Mouse (Mus musculus) cortical plate, adult 2 months (tissue): ENCODE data around the gene Serpinb6a.

Experiments
- CTCF ChIP-seq: fragments of 200-500 bp; IDR thresholded peaks from 2 replicates; pipeline ENCODE4 v1.5.1; 2011; ENCODE audit warnings: mild to moderate bottlenecking, control low read depth, low read length; ENCODE audit not compliant: insufficient read depth; ENCODE audit errors: extremely low read depth
- POLR2A ChIP-seq: fragments of 200-500 bp; IDR thresholded peaks from 2 replicates; pipeline ENCODE4 v1.6.1; 2011; ENCODE audit warnings: mild to moderate bottlenecking, low read length, control low read depth; ENCODE audit not compliant: insufficient read depth; ENCODE audit errors: extremely low read depth

GRCm38 (mm10) chr13:34016927-34017569 lies 14.5 kb upstream of the Serpinb6a start:
- TF ChIP-seq POLR2A (no peak), CTCF (no peak)
